Mouse (Mus musculus) MEL-GATA-1-ER (cell line): Measurements from ENCODE around the gene Klra3.
"Not testable (repeated sequence)": the region's sequence is repeated elsewhere in the genome, so short reads cannot be mapped to it uniquely, and the experiment has no call there.

Experiments
- DNase-seq: peaks from one replicate; pipeline ENCODE4 v3.0.0-alpha.2; 2012; ENCODE audit warnings: low read depth; ENCODE audit errors: extremely low read depth

Klra3 gene

GRCm38 (mm10) chr6:130337411-130337810 lies at the start of gene Klra3:
TSS of gene Klra3 (minus strand) at chr6:130337574.
- no peak for DNase-seq

DNA sequence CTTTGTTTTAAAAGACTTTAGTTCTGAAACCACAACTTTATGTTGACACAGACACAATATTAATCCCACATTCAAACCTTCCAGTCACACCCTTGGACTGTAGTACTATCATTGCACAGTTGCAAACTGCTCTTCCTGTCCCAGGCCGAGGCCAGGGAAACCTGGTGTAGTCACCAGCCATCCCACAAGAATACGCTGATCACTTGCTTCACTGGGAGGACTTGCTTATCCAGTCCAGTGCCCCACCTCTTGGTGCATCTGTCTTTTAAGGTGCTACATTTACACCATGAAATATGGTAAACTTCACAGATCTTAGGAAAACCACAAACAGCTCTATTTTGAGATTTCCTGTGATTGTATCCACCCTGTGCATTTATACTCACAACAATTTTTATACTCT lies 49.4 kb upstream of the Klra3 start, which contains the start of gene Klra1:
Gene Klra1, minus strand, starts transcription at position 125 of the 400 bp plus-strand sequence.
- DNase-seq: no peak

- DNase-seq: no peak
Measured at GRCm38 (mm10) chr6:130385803-130386202, 48.4 kb upstream of the Klra3 start.

DNA sequence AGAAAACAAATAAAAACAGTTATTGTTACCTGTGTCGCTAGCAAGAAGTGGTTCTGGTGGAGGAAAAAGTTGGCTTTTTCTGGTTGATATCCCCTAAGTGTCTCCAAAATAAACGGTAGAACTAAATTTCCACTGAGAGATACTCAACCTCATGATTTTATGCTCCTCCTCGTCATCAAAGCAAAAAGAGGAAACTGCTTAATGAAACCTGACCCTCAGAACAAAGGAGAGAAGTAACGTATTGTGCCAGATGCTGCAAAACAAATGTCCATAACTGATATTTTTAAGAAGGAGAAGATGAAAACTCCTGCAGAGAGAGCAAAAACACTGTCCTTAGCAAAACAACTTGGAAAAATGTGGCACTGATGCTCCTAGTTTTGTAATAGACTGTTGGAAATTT lies 45.0 kb upstream of the Klra3 start:
- no peak for DNase-seq

GRCm38 (mm10) chr6:130345381-130345780 lies 8.0 kb upstream of the Klra3 start:
- DNase-seq: not testable (repeated sequence)

- peak; percentile 51 for DNase-seq
Measured at GRCm38 (mm10) chr6:130341973-130342372, 4.6 kb upstream of the Klra3 start.

GRCm38 (mm10) chr6:130287984-130288649 lies 49.3 kb downstream of the Klra3 start:
- DNase-seq: no peak

DNA sequence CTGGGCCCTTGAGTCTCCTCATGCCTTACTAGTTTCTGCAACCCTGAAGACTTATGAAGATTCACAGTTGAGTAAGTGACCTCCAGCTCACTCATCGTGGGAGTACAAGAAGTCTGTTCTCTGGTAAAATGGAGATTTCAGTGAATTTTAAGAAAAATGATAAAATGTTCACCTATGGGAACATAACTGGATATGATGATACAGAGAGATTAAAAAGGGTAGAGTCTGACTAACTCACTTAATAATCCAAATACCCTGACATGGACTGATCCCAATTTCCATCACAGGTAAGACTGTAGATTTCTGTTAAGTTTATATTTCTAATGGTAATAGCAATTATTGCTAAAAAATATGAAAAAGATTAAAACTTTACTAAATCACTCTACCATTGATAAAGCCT lies 55.5 kb downstream of the Klra3 start, which contains the start of gene Klra10:
Gene Klra10, minus strand, starts transcription at position 101 of the 400 bp plus-strand sequence.
- DNase-seq: not testable (repeated sequence)
